Mouse (Mus musculus): ENCODE measurements around the gene Ubc.

Gene Ubc

GRCm38 (mm10) chr5:125382673-125383558, 7.1 kb downstream of the Ubc start:
- DNase-seq (ENCODE audit: low spot score): peak; percentile 85

GRCm38 (mm10) chr5:125381954-125382672, 7.9 kb downstream of the Ubc start:
- no peak for DNase-seq (ENCODE audit: low spot score)

- DNase-seq (ENCODE audit: low spot score): no peak
Observed at GRCm38 (mm10) chr5:125378919-125379318, 11.1 kb downstream of the Ubc start.

- no peak for DNase-seq (ENCODE audit: low spot score)
Observed at GRCm38 (mm10) chr5:125377214-125377613, 12.8 kb downstream of the Ubc start.

- DNase-seq (ENCODE audit: low spot score): no peak
Observed at GRCm38 (mm10) chr5:125375871-125376270, 14.1 kb downstream of the Ubc start.

- no peak for DNase-seq (ENCODE audit: low spot score)
Observed at GRCm38 (mm10) chr5:125372027-125372426, 18.0 kb downstream of the Ubc start.

GRCm38 (mm10) chr5:125370950-125371693, 18.9 kb downstream of the Ubc start:
- no peak for DNase-seq (ENCODE audit: low spot score)

GRCm38 (mm10) chr5:125368568-125368967, 21.4 kb downstream of the Ubc start:
- peak; percentile 80 for DNase-seq (ENCODE audit: low spot score)

GRCm38 (mm10) chr5:125368156-125368555, 21.8 kb downstream of the Ubc start:
- DNase-seq (ENCODE audit: low spot score): no peak

- no peak for DNase-seq (ENCODE audit: low spot score)
Observed at GRCm38 (mm10) chr5:125364851-125365429, 25.1 kb downstream of the Ubc start.

GRCm38 (mm10) chr5:125363894-125364293, 26.1 kb downstream of the Ubc start:
- no peak for DNase-seq (ENCODE audit: low spot score)

GRCm38 (mm10) chr5:125360981-125361510, 29.0 kb downstream of the Ubc start:
- DNase-seq (ENCODE audit: low spot score): no peak

GRCm38 (mm10) chr5:125360566-125360965, 29.4 kb downstream of the Ubc start:
- DNase-seq (ENCODE audit: low spot score): no peak

GRCm38 (mm10) chr5:125358270-125358608, 31.8 kb downstream of the Ubc start:
- no peak for DNase-seq (ENCODE audit: low spot score)

GRCm38 (mm10) chr5:125357543-125358269, 32.3 kb downstream of the Ubc start:
- DNase-seq (ENCODE audit: low spot score): no peak

GRCm38 (mm10) chr5:125355650-125356049, 34.4 kb downstream of the Ubc start:
- DNase-seq (ENCODE audit: low spot score): no peak

GRCm38 (mm10) chr5:125354885-125355492, 35.0 kb downstream of the Ubc start:
- DNase-seq (ENCODE audit: low spot score): no peak

- DNase-seq (ENCODE audit: low spot score): no peak
Observed at GRCm38 (mm10) chr5:125352781-125353294, 37.2 kb downstream of the Ubc start.

GRCm38 (mm10) chr5:125351939-125352338, 38.1 kb downstream of the Ubc start:
- DNase-seq (ENCODE audit: low spot score): no peak

- no peak for DNase-seq (ENCODE audit: low spot score)
Observed at GRCm38 (mm10) chr5:125351057-125351456, 38.9 kb downstream of the Ubc start.

GRCm38 (mm10) chr5:125349391-125349790, 40.6 kb downstream of the Ubc start:
- no peak for DNase-seq (ENCODE audit: low spot score)
